Mouse (Mus musculus) heart, embryonic 10.5 days (tissue): ENCODE data around the gene Sstr3. TPM values are rescaled to one million over a fixed set of nuclear protein-coding genes. Genes with fewer than 3 reads are reported as not detected.

Experiments used
- DNase-seq: peaks from one replicate; pipeline ENCODE4 v3.0.0-alpha.2; 2017; ENCODE audit warnings: low spot score
- H3K27ac ChIP-seq: fragments of 300-500 bp; sonication (generic); 2 replicates; pipeline ENCODE4 v1.5.1; 2016; ENCODE audit warnings: mild to moderate bottlenecking
- H3K27me3 ChIP-seq: fragments of 300-500 bp; sonication (generic); 2 replicates; pipeline ENCODE4 v1.6.1; 2016; ENCODE audit warnings: mild to moderate bottlenecking; ENCODE audit not compliant: poor library complexity, insufficient read depth, severe bottlenecking
- H3K36me3 ChIP-seq: fragments of 300-500 bp; sonication (generic); 2 replicates; pipeline ENCODE4 v1.6.1; 2016; ENCODE audit warnings: mild to moderate bottlenecking, moderate library complexity
- H3K4me1 ChIP-seq: fragments of 300-500 bp; sonication (generic); 2 replicates; pipeline ENCODE4 v1.6.1; 2016; ENCODE audit warnings: mild to moderate bottlenecking
- H3K4me3 ChIP-seq: fragments of 300-500 bp; sonication (generic); 2 replicates; pipeline ENCODE4 v1.5.1; 2016; ENCODE audit warnings: mild to moderate bottlenecking, moderate library complexity
- H3K9me3 ChIP-seq: fragments of 300-500 bp; sonication (generic); 2 replicates; pipeline ENCODE4 v1.6.1; 2016; ENCODE audit warnings: mild to moderate bottlenecking, moderate library complexity
- WGBS: fragments of 180-500 bp; shearing (Covaris S2); methylation state at CpG from one replicate; pipeline ENCODE4 v1.1.7; 2016; 5-methylcytosine and 5-hydroxymethylcytosine counted together
- polyA plus RNA-seq: library from polyadenylated mRNA; unstranded; fragments of >200 nt; fragmentation: Nextera tagmentation; extraction: Ambion mirVana; gene quantifications from 2 replicates; pipeline ENCODE4 v1.2.1, GENCODE M21; 2016

The Sstr3 gene
- polyA plus RNA-seq, 1 experiment from 2014 or later, result not detected

- no peaks in the 10 kb centered on the region for H3K27me3 ChIP-seq
- H3K4me3 ChIP-seq, result peak within 1 kb of the TSS; percentile 22; the same call in 1 of the 2 replicates
- H3K4me1 ChIP-seq, result peaks cover 29% of the 10 kb centered on the region
- H3K9me3 ChIP-seq, result no peaks in the 10 kb centered on the region
- no peaks in the 10 kb centered on the region for H3K36me3 ChIP-seq
- H3K27ac ChIP-seq, result peak within 1 kb of the TSS; percentile 85
- 73% methylated on average over 8 of the region's 8 CpGs for WGBS
- no peak for DNase-seq
Observed at GRCm38 (mm10) chr15:78572658-78573397, 28.3 kb upstream of the Sstr3 start, which contains the start of gene Rac2. Gene Rac2, minus strand, starts transcription at chr15:78572783.

GRCm38 (mm10) chr15:78572270-78572600, 27.8 kb upstream of the Sstr3 start:
- H3K27ac ChIP-seq, result peak overlapping the region; percentile 85
- H3K36me3 ChIP-seq, result no peaks in the 10 kb centered on the region
- no peak overlapping the region for H3K4me3 ChIP-seq
- H3K4me1 ChIP-seq, result peaks cover 32% of the 10 kb centered on the region
- DNase-seq, result no peak
- H3K9me3 ChIP-seq, result no peaks in the 10 kb centered on the region
- no peaks in the 10 kb centered on the region for H3K27me3 ChIP-seq
- WGBS, result 78% methylated on average over 5 of the region's 5 CpGs

GRCm38 (mm10) chr15:78571554-78572269, 27.2 kb upstream of the Sstr3 start:
- H3K36me3 ChIP-seq, result no peaks in the 10 kb centered on the region
- H3K4me3 ChIP-seq, result peak overlapping the region; percentile 22; the same call in 1 of the 2 replicates
- peaks cover 33% of the 10 kb centered on the region for H3K4me1 ChIP-seq
- no peaks in the 10 kb centered on the region for H3K27me3 ChIP-seq
- peak; percentile 94 for DNase-seq
- no peaks in the 10 kb centered on the region for H3K9me3 ChIP-seq
- H3K27ac ChIP-seq, result peak overlapping the region; percentile 85
- 25% methylated on average over 16 of the region's 16 CpGs for WGBS

- Histone ChIP-seq H3K4me3 (no peak overlapping the region), H3K4me1 (peaks cover 46% of the 10 kb centered on the region), H3K27me3 (no peaks in the 10 kb centered on the region), H3K27ac (peak overlapping the region; percentile 85), H3K36me3 (no peaks in the 10 kb centered on the region), H3K9me3 (no peaks in the 10 kb centered on the region)
- no peak for DNase-seq
- WGBS, result 92% methylated on average over 5 of the region's 5 CpGs
Observed at GRCm38 (mm10) chr15:78570170-78570569, 25.7 kb upstream of the Sstr3 start.

DNA sequence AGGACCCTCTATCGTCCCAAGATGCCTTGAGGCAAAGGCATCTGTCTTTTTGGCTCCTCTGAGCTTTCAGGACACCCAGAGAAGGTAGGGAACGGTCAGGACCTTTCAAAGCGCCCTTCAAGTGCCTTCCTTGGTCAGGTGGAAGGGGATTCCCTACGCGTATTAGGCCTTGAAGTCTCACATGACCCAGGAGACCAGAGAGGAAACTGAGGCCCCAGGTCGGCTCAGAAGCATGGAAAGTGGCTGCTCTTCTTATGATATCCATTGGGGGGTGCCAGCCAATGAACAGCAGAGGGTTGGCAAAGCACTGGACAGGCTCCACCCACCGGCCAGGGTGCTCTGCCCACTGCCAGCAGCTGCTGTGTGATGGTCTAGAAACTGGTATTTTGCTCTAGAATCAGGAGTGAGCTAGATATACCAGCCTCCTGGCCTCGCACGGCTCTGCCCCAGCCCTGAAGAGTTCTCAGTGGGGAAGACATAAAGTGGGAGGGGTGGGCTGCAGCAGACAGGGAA, 23.2 kb upstream of the Sstr3 start:
- Histone ChIP-seq H3K27me3 (no peaks in the 10 kb centered on the region), H3K4me3 (no peak overlapping the region), H3K27ac (no peak overlapping the region), H3K36me3 (no peaks in the 10 kb centered on the region), H3K4me1 (peaks cover 58% of the 10 kb centered on the region), H3K9me3 (no peaks in the 10 kb centered on the region)
- DNase-seq, result no peak
- 68% methylated on average over 9 of the region's 9 CpGs for WGBS

DNA sequence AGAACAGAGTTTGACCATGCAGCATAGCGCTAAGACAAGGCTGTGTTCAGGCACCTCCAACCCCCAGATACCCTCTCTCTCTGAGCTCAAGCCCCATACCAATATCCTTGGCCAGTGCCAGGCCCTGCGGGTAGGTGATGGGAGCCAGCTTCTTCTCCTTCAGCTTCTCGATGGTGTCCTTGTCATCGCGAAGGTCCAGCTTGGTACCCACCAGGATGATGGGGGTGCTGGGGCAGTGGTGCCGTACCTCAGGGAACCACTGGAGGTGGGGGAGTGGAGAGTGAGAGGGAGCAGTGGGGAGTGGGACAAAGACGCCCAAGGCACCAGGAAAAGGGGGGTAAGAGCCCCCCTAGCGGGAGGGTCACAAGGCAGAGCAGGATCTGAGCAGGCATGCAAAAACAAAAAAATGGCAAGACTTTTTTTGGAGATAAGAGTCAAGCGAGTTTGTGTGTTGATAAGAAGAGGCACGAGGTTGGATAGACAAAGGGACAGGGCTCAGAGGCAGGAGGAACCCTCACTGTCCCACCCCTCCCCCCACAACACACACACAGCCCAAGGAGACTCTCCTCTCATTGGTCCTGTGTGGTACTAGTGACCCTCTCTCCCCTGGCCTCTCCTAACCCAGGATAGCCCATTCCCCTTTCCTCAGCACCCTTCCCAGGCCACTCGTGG, 20.4 kb upstream of the Sstr3 start:
- no peaks in the 10 kb centered on the region for H3K27me3 ChIP-seq
- no peak overlapping the region for H3K4me3 ChIP-seq
- H3K27ac ChIP-seq, result peak overlapping the region; percentile 52
- DNase-seq, result no peak
- no peaks in the 10 kb centered on the region for H3K9me3 ChIP-seq
- WGBS, result 57% methylated on average over 11 of the region's 11 CpGs
- peaks cover 36% of the 10 kb centered on the region for H3K4me1 ChIP-seq
- H3K36me3 ChIP-seq, result no peaks in the 10 kb centered on the region

DNA sequence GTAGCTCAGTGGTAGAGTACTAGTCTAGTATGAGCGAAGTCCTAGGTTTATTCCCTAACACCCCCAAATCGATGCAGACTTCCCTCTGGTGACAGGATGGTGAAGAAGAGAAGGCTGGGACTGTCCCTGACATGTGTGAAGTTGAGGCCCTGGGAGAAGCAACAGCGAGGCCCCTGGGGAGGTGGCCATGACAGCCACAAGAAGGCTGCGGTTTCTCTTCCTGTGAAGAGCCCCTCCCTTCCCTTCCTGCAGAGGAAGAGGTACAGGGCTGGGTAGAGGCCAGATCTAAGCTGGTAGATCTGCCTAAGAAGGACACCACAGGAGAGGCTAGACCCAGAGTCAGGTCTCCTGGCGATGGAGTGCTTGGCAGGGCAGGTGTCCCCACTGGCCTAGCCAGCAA, 19.5 kb upstream of the Sstr3 start:
- Histone ChIP-seq H3K4me3 (no peak overlapping the region), H3K4me1 (peaks cover 36% of the 10 kb centered on the region), H3K27me3 (no peaks in the 10 kb centered on the region), H3K36me3 (no peaks in the 10 kb centered on the region), H3K9me3 (no peaks in the 10 kb centered on the region), H3K27ac (peak overlapping the region; percentile 52; the same call in 1 of the 2 replicates)
- DNase-seq, result no peak
- WGBS, result 73% methylated on average over 5 of the region's 5 CpGs

DNA sequence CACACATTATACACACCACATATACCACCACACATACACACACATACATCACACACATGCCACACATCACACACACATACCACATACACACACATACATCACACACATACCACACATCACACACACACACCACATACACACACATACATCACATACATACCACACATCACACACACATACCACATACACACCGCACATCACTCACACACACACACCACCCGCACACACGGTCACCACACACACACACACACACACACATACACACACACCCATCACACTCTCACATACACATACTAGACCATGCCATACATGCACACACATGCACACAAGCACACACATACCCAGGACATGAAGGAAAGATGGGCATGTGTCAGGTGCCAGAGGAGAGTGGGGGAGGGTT, 18.9 kb upstream of the Sstr3 start:
- 0 out of 2 replicates have a peak overlapping the region, but pooled peaks have one; percentile 22 for H3K27ac ChIP-seq
- 95% methylated on average over 3 of the region's 3 CpGs for WGBS
- no peaks in the 10 kb centered on the region for H3K36me3 ChIP-seq
- H3K4me3 ChIP-seq, result no peak overlapping the region
- H3K27me3 ChIP-seq, result no peaks in the 10 kb centered on the region
- peaks cover 41% of the 10 kb centered on the region for H3K4me1 ChIP-seq
- H3K9me3 ChIP-seq, result no peaks in the 10 kb centered on the region
- no peak for DNase-seq

- no peaks in the 10 kb centered on the region for H3K9me3 ChIP-seq
- no peak for DNase-seq
- no peaks in the 10 kb centered on the region for H3K36me3 ChIP-seq
- no peak overlapping the region for H3K27ac ChIP-seq
- no peaks in the 10 kb centered on the region for H3K27me3 ChIP-seq
- peaks cover 21% of the 10 kb centered on the region for H3K4me1 ChIP-seq
- WGBS, result 59% methylated on average over 11 of the region's 11 CpGs
- no peak overlapping the region for H3K4me3 ChIP-seq
Observed at GRCm38 (mm10) chr15:78559141-78559979, 14.9 kb upstream of the Sstr3 start.

GRCm38 (mm10) chr15:78557693-78558535, 13.4 kb upstream of the Sstr3 start:
- Histone ChIP-seq H3K9me3 (no peaks in the 10 kb centered on the region), H3K27me3 (no peaks in the 10 kb centered on the region), H3K4me1 (peaks cover 14% of the 10 kb centered on the region), H3K27ac (no peak overlapping the region), H3K4me3 (no peak overlapping the region), H3K36me3 (no peaks in the 10 kb centered on the region)
- no peak for DNase-seq
- 56% methylated on average over 10 of the region's 10 CpGs for WGBS

GRCm38 (mm10) chr15:78554545-78555313, 10.2 kb upstream of the Sstr3 start:
- WGBS, result 53% methylated on average over 25 of the region's 25 CpGs
- H3K27ac ChIP-seq, result no peak overlapping the region
- peak overlapping the region; percentile 32; the same call in 1 of the 2 replicates for H3K4me3 ChIP-seq
- H3K36me3 ChIP-seq, result no peaks in the 10 kb centered on the region
- 0 out of 2 replicates have a peak, but pooled peaks cover 4% of the 10 kb centered on the region for H3K9me3 ChIP-seq
- peaks cover 14% of the 10 kb centered on the region for H3K4me1 ChIP-seq
- no peaks in the 10 kb centered on the region for H3K27me3 ChIP-seq
- no peak for DNase-seq
